Mouse (Mus musculus) lung, postnatal 10 days (tissue): ENCODE data around the gene Lyg2.

Source experiments
- DNase-seq: peaks from one replicate; pipeline ENCODE4 v3.0.0; 2021

Lyg2 gene

DNA sequence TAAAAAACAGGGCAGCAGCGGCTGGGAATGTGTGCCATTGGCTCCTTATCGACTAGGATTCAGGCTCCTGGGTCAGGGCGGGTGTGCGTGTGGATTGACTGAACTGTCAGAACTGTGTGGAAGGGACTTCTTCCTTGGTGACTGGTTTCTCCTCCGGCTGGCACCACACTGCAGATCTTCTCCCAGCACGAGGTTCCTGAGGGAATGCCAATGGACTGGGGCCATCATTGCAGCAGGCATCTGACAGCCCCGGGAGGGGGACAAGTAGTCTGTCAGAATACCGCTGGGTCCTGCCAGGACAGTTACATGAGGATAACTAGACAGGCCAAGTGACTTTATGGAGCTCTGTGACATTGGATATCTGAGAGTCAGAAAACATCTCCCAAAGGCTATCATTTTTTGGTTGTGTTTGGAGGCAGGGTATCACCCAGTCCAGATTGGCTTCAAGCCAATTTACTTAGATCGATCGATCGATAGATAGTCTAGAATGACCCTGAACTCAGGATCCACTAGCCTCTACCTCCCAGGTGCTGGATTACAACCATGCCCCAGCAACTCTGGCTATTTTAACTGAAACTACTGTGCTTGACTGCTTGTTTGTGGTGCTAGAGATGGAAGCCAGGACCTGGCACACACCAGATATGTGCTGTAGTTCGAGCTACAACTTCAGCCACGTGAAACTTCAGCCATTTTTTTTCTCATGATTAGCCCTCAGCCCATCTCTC lies 38.4 kb downstream of the Lyg2 start:
- DNase-seq, result no peak

DNA sequence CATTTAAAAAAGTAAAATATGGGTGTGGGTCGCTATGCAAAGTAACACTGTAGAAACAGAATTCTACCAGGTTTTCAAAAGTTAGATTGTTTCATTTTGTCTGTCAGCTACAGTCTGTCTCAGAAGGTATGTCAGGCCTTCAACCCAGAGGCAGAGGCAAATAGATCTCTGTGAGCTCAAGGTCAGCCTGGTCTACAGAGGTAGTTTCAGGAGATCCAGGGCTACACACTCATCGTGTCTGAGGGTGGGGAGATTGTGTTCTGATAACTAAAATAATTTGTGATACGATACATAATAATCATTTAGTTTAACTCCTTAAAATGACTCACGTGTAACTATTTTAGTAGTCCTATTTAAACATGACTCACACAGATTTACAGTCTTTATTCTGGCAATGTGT lies 43.1 kb downstream of the Lyg2 start:
- DNase-seq, result no peak

DNA sequence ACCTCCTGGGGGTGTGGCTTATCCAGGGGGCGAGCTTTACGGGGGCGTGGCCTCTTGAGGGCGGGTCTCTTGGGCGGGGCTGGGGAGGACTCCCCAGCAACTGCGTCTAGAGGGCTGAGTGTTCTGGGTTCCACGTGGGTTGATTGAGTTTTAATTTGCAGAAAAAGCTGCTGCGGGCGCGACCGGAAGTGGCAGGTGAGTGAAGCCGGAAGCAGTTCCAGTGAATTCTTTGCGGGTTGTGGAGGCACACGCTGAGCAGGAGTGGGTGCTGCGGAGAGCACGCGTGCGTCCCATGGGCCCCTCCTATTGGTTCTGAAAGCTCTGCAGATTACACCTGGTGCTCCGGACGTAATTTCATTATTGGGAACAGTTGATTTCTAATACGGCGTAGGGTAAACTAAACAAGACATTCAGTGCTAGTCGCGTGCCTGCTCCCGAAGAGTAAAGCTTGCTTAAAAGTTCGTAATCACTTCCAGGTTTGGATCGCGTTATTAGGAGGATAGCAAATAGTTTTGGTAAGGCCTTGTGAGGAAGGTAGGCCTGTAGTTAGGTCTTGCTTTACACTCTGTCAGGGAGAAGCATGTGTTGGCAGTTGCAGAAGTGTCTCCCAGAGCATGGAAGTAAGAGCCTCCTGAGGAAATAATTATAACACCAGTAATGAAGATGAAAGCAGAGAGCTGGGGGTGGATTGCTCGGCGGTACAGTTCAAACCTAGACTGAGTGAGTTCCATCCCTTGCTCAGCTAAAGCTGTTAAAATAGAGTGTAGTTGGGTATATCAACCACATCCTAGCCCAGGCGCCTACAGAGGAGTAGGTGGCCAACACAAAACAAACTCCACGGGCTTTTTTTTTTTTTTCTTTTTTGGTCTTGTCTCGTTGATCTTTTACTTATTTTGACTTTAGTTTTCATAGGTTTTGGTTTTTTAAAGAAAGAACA lies 43.9 kb downstream of the Lyg2 start:
- DNase-seq, result peak; percentile 82

DNA sequence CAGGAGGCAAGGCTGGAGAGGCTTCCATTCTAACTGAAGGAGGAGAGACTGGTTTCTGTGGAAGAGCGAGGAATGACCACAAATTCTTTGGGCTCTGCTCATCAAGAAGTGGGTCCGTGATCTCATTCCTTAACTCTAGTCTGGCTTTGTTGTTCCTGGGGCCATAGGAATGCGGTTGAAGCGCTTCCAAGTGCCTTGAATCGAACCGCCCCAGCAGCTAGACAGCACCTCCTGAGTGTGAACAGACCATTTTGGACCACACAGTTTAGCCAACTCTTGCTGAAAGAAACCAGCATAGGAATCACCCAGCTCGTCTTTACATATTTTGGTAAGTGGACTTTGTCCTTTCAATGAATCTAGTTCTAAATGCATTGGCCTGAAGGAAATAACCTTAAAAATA lies 44.6 kb downstream of the Lyg2 start, which contains the start of gene Lipt1:
Gene Lipt1, plus strand, starts transcription at position 35 of the 400 bp plus-strand sequence.
- peak; percentile 54 for DNase-seq

DNA sequence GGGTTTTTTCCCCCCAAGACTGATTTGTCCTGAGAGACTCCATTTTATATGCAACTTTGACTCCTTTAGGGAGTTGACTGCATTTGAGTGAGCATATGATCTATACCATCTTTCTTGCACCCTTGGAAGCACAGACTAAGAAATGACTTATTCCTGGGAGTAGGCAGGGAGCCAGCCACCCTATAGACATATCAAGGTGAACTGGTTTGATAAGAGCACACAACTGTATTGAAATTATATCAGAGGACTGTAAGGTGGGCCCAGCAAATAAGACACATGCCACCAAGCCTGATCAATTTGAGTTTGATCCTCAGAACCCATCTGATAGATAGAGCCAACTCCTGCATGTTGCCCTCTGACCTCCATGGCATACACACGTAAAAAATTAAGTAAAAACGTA lies 46.9 kb downstream of the Lyg2 start:
- DNase-seq, result no peak

DNA sequence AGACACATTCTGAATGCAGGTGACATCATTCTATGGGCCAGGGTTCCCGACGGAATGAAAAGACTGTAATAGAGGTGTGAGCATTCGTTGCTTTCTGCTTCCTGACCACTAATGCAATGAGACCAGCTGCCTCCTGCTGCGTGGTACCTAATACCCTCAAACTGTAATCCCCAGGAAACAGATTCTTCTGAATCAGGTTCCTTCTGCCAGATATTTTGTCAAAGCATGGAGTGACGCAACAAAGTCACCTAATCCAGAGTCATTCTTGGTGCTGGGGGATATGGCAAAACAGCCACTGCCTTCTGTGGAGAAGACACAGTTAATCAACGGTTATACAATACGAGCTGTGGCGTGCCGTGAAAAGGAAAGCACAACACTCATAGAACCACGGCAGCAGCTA lies 47.7 kb downstream of the Lyg2 start:
- no peak for DNase-seq

DNA sequence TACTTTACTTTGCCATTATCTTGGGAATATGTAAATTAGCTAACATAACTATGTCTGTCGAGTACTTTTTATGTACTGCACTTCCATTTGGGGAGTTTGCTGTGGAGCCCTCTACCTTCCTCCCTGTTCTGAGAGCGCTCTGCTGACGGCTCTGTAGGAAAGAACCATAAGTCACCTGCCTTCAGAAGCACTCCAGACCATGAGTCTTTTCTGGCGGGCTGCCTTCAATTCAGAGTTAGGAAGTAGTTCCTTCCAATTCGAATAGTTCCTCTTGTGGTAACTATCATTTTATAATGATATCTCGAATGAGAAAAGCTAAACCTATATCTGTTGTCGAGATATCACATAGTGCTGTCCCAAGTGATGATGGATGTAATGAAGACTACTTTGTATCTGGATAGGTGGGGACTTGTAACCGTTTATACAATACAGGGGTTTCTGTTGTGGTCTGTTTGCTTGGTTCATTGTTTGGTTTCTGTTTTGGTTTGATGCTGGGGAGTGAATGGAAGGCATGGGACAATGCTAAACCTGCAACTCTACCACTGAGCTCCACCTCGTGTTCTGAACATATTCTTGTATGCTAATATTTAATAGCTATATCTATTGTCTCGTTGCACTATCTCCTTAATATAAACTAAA lies 48.5 kb downstream of the Lyg2 start:
- DNase-seq, result no peak

DNA sequence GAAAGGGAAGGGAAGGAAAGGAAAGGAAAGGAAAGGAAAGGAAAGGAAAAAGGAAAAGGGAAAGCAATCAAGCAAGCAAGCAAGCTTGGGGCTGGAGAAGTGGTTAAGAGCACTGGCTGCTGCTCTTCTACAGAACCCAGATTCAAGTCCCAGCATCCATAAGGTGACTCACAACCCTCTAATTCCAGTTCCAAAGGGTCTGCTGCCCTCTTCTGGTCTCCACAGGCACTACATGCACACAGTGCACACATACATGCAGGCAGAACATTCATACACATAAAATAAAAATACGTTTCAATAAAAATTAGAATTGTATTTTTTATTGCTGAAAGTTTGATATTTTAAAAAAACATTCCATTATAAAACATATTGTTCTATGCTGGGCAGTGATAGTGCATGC lies 49.2 kb downstream of the Lyg2 start:
- DNase-seq, result peak; percentile 59

DNA sequence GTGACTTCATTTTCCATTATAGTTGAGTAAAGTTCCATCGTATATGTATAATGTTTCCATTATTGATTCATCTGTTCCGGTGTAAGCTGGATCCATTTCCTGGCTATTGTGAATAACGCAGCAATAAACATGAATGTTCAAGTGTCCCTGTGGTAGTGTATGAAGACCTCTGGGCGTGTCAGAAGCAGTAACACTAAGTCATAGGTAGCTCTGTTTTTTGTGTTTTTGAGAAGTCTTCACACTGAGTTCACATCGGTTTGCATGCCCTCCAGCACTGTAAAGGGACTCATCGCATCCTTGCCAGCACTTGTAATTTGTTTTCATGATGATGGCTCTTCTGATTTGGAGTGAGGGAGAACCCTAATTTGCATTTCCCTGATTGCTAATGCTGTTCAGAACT lies 50.0 kb downstream of the Lyg2 start, which contains the start of gene Tsga10:
Gene Tsga10, minus strand, starts transcription at position 144 of the 400 bp plus-strand sequence.
- no peak for DNase-seq

DNA sequence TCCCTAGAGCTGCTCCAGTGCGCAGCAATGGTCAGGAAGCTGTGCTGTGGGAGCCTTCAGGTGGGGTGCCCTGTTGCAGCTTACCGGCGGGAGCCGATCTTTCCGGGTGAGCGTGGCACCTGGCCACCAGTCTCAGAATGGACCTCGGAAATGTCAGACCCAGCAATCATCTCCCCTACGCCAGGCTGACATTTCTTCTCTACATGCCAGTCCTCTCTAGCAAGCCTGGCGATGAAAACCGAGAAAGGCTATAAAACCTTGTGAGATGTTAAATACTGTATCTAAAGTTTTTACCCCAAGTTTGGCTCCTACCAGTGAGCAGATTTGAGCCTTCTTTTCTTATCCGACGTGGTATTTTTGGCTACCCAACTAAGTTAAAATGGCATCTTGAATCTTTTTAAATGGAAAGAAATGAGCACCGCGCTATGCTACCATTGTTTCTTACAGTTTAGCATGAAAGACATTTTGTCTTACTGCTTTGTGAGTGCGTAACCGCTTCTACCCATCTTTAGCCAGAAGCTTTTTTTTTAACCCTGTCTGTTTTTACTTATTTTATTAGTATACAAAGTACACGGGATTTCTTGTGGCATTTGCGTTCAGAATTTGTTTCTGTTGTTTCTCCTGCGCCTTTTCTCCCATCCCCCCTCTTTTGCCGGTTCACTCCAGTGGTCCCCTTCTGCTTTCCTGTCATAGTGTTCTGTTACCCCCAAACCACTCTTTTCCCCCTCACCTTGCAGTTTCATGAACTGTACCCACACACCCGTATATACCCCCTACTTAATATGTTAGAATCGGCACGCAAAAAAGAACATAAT lies 50.7 kb downstream of the Lyg2 start:
- DNase-seq, result no peak

DNA sequence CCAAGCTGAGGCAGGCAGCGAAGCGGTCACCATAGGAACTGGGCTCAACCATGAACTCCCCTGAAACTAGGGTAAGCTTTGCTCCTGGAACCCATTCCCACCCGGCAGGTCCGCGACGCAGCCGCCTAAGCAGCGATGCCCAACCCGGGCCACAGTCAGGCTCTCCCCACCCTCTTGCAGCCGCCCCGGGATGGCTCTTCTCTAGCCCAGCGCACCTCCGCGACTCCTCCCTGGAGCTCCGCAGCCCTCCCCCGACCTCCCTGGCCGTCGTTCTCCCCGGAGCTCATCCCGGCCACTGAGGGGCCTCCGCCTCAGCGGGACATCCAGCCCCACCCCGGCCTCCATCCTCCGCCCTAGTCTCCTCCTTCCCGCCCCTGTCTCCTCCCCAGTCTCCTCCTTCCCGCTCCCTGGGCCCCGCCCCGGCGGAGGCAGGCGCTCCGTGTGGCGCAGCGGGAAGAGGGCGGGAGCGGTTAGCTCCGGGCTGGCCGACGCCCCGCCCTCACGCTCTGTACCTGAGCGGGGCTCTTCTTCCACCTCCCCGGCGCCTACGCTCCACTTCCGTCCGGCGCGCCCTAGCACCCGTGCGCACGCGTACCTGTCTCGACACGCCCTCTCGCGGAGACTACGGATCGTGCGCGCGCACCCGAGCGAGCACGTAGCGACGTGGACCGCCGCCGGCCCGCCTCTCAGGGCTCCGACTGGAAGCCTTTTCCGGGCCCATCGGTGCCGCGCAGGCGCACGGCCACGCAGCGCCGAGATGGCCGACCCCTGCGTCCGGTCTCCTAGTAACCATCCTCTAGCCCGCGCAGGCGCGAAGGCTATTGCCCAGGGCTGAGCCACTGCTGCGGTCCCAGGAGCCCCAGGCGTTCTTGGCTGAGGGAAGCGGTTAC lies 51.5 kb downstream of the Lyg2 start:
- peak; percentile 99 for DNase-seq
